Mouse (Mus musculus): ENCODE results near the gene Tbk1.

- TF ChIP-seq POLR2A (IDR thresholded peaks at IDR 0.05; ENCODE audit: borderline replicate concordance, extremely low read depth, low read depth, low read length), result no peak
- no peak for TF ChIP-seq CTCF (IDR thresholded peaks at IDR 0.05; ENCODE audit: insufficient read depth, low read length)
These were observed 36.9 kb downstream of the Tbk1 start for GRCm38 (mm10) chr10:121549670-121550069.

All from lung, adult 2 months (tissue).